Mouse (Mus musculus): Measurements from ENCODE around the gene Fam185a. TPM values are rescaled to one million over a fixed set of nuclear protein-coding genes. Genes with fewer than 3 reads are reported as not detected.

Fam185a gene
- 2.0 and 2.2 TPM in 2 replicates for polyA plus RNA-seq (2012; rRNA removed; ENCODE audit: low replicate concordance)

GRCm38 (mm10) chr5:21424614-21425602, at the start of gene Fam185a, which contains the start of gene Ccdc146:
Gene Fam185a, plus strand, starts transcription at chr5:21424958.
Gene Ccdc146, minus strand, starts transcription at chr5:21424677.

Other genes with a start within 250 kb of the Fam185a start
- 0.23 and 0.37 TPM in 2 replicates for gene Gsap, start 238.7 kb upstream of the Fam185a start, polyA plus RNA-seq (2012; rRNA removed; ENCODE audit: low replicate concordance)
- 10.3 and 13.9 TPM in 2 replicates for gene Fgl2, start 52.3 kb upstream of the Fam185a start, polyA plus RNA-seq (2012; rRNA removed; ENCODE audit: low replicate concordance)
- 0.32 TPM in 1 of 2 replicates, not detected in the other for gene Ccdc146, start 281 bp upstream of the Fam185a start, polyA plus RNA-seq (2012; rRNA removed; ENCODE audit: low replicate concordance)
- gene Lrrc17, start 118.6 kb downstream of the Fam185a start, polyA plus RNA-seq (2012; rRNA removed; ENCODE audit: low replicate concordance): 0.57 and 0.62 TPM in 2 replicates
- 0.05 TPM in 1 of 2 replicates, not detected in the other for gene Fbxl13, start 220.7 kb downstream of the Fam185a start, polyA plus RNA-seq (2012; rRNA removed; ENCODE audit: low replicate concordance)
- 83.4 and 197 TPM in 2 replicates for gene Armc10, start 220.9 kb downstream of the Fam185a start, polyA plus RNA-seq (2012; rRNA removed; ENCODE audit: low replicate concordance)